Mouse (Mus musculus) brain, embryonic 14.5 days (tissue): ENCODE results near the gene Oas1a. TPM values are rescaled to one million over a fixed set of nuclear protein-coding genes. Genes with fewer than 3 reads are reported as not detected.
"Not testable (repeated sequence)": the region's sequence is repeated elsewhere in the genome, so short reads cannot be mapped to it uniquely, and the experiment has no call there.

ENCODE experiments used
- DNase-seq: peaks from one replicate; pipeline ENCODE4 v3.0.0-alpha.2; 2011; ENCODE audit warnings: low read depth
- CTCF ChIP-seq: fragments of 200-500 bp; IDR thresholded peaks from 2 replicates; pipeline ENCODE4 v1.5.1; 2012; ENCODE audit warnings: inconsistent platforms, mild to moderate bottlenecking, moderate library complexity, borderline replicate concordance; ENCODE audit not compliant: insufficient read depth, insufficient read length; ENCODE audit errors: extremely low read depth
- POLR2A ChIP-seq: fragments of 200-500 bp; IDR thresholded peaks from 2 replicates; pipeline ENCODE4 v1.6.1; 2012; ENCODE audit warnings: mild to moderate bottlenecking, inconsistent platforms, borderline replicate concordance; ENCODE audit not compliant: poor library complexity, insufficient read depth, insufficient read length, severe bottlenecking; ENCODE audit errors: extremely low read depth
- polyA plus RNA-seq: library from polyadenylated mRNA; depleted of rRNA; stranded (reverse); fragments of >200 nt; gene quantifications from 2 replicates; pipeline ENCODE4 v1.2.3, GENCODE M21; 2012

Gene Oas1a
- polyA plus RNA-seq, 1 experiment, result 0.56 TPM

GRCm38 (mm10) chr5:120887831-120888230 lies 19.5 kb downstream of the Oas1a start:
- TF ChIP-seq POLR2A (no peak), CTCF (no peak)

DNA sequence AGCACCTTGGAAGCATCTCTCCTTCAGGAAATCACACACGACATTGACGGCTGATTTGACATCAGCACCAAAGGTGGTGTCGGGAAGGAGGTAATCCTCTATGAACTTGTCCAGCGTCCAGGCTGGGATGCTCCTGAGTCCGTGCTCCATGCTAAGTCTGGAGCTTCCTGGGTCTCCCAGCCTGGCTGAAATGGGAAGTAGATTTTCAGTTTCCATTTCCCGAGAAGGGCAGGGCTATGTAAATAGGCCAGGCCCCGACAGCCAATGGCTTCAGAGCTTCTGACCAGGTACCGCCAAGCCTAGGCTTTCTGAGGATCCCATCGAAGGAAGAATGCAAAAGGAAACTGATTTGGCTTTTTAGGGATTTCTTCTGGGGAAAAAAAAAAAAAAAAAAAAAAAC lies 19.9 kb downstream of the Oas1a start, which contains the start of gene Oas1g:
TSS of gene Oas1g (minus strand) at position 201 of the 400 bp plus-strand sequence.
- not testable (repeated sequence) for DNase-seq

More at GRCm38 (mm10) chr5:120887831-120888230, 19.5 kb downstream of the Oas1a start:
- no peak for DNase-seq

- DNase-seq, result not testable (repeated sequence)
These were observed 25.6 kb downstream of the Oas1a start for GRCm38 (mm10) chr5:120881681-120882080.

GRCm38 (mm10) chr5:120878803-120879202 lies 28.5 kb downstream of the Oas1a start:
- not testable (repeated sequence) for DNase-seq

DNA sequence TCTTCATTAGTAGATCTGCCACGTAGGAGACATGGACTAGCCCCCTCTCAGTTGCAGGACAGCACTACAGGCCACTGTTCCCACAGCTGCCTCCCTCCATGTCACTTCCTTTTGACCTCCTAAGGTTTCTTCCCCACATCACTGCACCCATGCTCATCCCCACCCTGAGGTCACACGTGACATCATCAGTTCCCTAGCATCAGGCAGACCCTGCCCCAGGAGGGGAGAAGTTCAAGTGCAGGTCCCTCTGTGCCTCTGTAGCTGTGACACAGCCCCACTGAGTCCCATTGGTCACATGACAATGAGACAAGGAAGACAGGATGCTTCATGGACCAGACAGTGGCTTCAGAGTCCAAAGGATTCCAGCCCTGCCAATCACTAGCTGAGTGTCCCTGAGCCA lies 29.9 kb downstream of the Oas1a start:
- not testable (repeated sequence) for DNase-seq

DNA sequence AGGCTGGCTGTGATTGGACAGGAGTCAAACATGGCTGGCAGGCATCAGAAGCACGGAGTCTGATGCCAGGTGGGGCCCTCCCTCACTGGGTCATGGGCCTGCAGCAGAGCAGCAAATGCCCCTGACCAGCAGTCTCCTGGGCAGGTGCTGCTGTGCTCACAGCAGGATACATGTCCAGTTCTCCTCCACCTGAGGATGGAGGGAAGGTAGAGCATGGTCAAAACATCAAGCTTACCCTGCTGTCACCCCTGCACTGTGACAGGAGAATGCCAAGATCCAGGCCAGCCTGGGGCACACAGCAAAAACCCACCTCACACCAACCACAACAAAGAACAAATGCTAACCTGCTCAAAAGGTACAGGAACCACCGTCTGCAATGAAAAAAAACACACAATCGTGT lies 30.5 kb downstream of the Oas1a start:
- not testable (repeated sequence) for DNase-seq

GRCm38 (mm10) chr5:120871469-120871868 lies 35.9 kb downstream of the Oas1a start:
- TF ChIP-seq POLR2A (no peak), CTCF (no peak)
- DNase-seq, result no peak

GRCm38 (mm10) chr5:120870782-120871181 lies 36.5 kb downstream of the Oas1a start:
- no peak for TF ChIP-seq CTCF
- TF ChIP-seq POLR2A, result no peak
- peak; percentile 37 for DNase-seq

DNA sequence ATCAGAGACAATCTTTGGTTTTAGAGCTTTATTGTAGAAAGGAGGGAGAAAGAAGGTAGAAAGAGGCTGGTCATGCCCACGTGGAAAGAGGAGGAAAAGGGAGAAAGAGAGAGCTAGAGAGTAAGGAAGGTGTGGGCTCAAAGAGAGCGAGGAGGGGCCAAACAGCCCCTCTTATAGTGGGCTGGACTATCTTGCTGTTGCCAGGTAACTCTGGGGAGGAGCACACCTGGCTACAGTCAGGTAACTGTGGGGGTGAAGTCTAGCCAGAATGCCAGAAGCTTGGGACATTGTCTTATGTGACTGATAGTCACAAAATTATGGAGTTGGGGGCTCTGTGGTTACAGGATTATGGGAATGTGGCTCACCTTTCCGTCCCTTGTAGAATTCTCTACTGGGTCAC lies 37.2 kb downstream of the Oas1a start:
- no peak for DNase-seq
- TF ChIP-seq POLR2A (no peak), CTCF (no peak)

GRCm38 (mm10) chr5:120869436-120870015 lies 37.8 kb downstream of the Oas1a start:
- TF ChIP-seq CTCF (no peak), POLR2A (no peak)
- DNase-seq, result no peak

- TF ChIP-seq CTCF (peak; percentile 37; the same call in 1 of the 2 replicates), POLR2A (no peak)
- DNase-seq, result peak; percentile 39
These were observed 41.9 kb downstream of the Oas1a start for GRCm38 (mm10) chr5:120865336-120865860.

DNA sequence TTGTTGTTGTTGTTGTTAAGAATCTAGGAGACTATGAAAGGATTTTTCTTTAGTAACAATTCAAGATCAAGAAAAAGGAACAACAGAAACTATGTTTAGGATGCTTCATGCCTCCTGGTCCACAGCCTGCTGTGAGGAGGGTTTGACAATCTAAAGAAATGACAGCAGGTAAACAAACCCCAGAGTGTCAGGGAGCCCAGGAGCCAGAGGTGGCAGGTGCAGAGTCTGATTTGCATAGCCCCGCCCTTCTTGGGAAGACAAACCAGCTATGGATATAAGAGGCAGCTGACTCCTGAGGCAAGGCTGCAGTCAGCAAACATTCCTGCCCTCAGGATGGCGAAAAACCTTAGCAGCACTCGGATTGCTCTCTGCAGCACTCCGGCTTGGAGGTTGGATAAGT lies 46.2 kb downstream of the Oas1a start, which contains the start of gene Oas1h:
TSS of gene Oas1h (plus strand) at position 301 of the 400 bp plus-strand sequence.
- TF ChIP-seq CTCF (no peak), POLR2A (no peak)
- no peak for DNase-seq

- no peak for DNase-seq
- TF ChIP-seq POLR2A (no peak), CTCF (no peak)
These were observed 48.1 kb downstream of the Oas1a start for GRCm38 (mm10) chr5:120859241-120859640.
